Mouse (Mus musculus) v-Abl transformed pro-B cells (cell line): Measurements from ENCODE around the gene Tmem248.

Experiments
- in situ Hi-C, 2 experiments: fragments of 400-800 bp; cut with MboI; formaldehyde crosslinking; loops; one replicate each; pipeline ENCODE4 v1.15.1; 2025; ENCODE audit not compliant: unreplicated experiment in 2 of 2

The Tmem248 gene

DNA sequence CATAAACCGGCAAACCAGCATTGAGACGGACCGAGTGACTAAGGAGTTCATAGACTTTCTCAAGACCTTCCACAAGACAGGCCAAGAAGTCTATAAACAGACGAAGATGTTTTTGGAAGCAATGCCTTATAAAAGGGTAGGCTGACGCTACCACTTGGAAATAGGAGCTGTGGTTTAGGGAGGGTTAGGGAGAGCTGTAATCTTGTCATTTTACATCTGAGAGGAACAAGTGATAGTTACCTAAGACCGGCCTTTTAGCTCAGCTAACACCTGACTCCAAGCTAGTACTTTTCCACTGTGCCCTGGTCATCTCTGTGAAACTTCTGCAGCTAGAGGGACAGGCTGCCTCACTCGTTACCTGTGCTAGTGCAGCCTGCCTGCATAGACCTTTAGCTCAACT, 18.9 kb upstream of the Tmem248 start:
- in situ Hi-C loops = no loop called here

DNA sequence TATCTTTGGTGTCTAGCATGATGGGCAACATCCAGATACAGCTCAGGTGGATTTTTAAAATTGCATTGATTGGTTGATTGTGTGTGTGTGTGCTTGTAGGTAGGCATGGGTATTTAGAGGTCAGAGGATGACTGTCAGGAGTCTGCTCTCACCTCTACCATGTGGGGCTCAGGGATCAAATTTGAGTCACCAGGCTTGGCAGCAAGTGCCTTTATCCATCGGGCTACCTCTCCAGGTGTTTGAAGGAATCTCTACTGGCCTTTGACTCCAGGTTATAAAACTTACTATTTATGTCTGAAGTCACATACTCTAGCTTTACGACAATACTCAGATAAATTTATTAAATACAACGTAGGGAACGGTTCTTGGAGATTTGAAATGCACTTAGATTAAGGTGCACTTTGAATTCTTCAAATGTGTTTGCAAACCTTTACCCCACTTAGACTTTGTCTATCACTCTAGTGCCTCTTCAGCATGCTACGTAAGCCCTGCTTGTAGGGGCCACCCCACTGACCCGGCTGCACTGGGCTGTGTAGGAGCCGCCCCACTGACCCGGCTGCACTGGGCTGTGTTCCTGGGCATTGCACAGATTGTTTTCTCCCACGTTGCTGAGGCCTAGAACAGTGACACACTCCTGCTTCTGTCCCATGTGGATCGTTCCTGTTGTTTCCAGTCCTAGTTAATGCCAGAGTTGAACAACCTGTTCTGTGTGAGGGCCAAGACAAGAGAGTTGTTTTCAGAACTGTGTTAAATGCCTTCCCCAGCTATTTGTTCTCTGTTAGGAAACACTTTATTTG, 16.4 kb upstream of the Tmem248 start:
- in situ Hi-C loops = no loop called here

DNA sequence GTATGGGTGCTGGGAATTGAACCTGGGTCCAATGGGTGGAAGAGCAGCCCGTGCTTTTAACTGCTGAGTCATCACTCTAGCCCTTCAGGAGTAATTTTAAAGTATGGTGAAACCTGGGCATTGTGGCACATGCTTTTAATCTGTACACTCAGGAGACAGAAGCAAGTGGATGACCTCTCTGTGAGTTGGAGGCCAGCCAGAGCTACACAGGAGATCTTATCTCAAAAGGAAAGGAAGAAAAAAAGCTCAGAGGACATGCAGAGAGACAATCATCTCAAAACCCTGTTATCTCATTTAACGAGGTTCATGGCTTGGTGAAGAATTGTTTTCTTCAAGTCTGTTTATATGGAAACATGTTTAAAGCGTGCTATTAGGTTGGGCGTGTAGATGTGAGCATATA, 12.9 kb upstream of the Tmem248 start:
- in situ Hi-C loops = no loop called here

DNA sequence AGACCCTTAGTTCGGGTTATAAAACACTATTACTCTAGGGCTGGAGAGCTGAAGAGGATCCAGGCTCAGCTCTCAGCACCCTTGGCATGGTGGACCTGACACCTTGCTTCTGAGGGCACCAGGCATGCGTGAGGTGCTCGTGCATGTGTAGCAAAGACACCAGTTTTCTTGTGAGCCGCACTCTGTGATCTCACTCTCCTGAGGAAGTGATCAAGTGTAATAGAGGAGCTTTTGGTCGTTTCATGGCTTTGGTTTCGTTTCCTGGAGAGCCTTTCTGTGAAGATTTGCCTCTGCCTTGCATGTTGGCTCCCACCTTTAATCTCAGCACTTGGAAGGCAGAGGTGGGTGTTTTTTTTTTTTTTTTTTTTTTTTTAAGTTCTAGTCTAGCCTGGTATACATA, 12.3 kb upstream of the Tmem248 start:
- in situ Hi-C loops = no loop called here

DNA sequence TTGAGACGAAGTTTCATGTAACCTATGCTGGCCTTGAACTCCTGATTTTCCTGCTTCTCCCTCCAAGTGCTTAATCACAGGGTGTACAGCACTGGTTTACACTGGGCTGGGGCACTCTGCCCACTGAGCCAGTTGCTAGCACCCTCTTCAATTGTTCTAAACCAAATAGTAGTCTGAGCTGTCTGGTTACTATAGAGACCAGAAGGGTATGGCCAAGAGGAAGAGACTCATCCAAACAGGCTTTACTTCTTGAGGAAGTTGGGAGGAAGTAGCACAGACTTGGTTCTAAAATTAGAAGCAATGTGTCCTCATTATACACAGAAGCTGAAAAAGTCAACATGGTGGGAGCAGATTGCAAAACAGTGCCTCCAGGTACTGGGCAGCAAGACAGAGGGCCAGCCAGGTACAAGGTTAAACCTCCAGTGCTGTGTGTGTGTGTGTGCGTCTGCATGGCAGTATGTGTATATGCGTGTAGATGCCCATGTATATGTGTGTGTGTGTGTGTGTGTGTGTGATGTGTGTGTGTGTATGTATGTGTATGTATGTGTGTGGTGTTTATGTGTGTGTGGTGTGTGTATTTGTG, 11.3 kb upstream of the Tmem248 start:
- in situ Hi-C loops = no loop called here

DNA sequence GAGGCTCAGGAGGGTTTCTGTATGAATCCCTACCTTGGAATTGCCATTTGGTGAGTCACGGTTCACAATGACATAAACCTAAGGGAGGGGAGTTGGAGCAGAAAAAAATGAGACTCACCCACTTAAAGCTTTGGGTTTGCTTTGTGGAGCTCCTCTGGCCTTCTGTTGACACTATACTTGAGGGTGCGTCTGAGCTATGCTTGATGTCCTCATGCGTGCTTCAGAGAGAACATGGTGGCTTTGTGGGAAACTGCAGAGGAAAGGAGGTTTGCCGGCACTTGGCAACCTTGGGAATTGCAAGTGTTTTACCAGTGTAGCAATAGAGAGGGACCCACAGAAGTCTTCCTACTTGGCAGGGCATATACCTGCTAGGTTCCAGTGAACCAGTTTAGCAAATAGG, 9.6 kb upstream of the Tmem248 start:
- in situ Hi-C loops = no loop called here

DNA sequence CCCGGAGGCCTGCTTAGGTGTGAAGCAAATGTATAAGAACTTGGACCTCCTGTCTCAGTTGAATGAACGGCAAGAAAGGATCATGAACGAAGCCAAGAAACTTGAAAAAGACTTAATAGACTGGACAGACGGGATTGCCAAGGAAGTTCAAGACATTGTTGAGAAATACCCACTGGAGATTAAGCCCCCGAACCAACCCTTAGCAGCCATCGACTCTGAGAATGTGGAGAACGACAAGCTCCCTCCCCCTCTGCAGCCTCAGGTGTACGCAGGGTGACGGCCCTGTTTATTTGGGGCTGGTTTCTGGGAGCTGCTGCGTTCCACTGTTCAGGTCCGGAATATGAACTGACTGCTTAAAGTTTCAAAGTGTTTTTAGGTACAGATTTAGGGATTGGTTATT, 3.9 kb upstream of the Tmem248 start:
- in situ Hi-C loops = no loop called here

DNA sequence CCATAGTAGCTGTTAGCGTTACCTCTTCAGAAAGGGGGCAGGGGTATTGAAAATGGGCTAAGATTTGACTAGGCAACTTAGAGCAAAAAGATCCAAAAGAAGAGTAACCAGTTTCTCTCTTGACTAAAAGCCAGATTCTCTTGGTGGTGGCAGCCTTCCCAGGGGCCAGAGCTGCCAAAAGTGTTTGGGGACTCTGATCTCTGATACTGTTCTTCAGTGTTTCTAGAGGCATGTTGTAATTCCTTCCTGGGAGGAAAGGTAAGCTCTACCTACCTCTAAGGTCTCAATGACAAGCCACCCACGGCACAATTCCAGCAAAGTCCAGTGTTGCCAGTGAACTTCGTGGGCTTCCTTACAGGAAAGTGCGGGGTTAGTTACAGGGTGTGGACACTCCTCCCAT, 525 bp downstream of the Tmem248 start:
- in situ Hi-C loops = no loop called here

DNA sequence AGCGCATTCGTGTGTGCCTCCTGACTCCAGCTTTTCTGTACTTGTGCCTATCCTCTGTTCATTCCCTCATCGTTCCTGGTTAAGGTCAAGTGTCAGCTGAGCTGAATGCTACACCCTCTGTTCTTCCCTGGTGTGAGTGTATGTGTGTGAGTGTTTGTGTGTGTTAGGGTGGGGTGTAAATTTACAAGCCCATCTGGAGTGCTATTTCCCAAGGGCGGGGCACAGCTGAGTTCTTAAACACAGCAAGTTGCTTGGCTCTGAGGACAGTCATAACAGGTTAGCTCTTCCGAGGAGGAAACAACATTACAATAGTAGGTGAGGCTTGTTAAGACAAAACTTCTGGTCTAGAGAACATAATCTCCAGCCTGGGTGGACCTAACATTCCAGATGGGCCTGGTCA, 1.5 kb downstream of the Tmem248 start:
- in situ Hi-C loops = no loop called here

DNA sequence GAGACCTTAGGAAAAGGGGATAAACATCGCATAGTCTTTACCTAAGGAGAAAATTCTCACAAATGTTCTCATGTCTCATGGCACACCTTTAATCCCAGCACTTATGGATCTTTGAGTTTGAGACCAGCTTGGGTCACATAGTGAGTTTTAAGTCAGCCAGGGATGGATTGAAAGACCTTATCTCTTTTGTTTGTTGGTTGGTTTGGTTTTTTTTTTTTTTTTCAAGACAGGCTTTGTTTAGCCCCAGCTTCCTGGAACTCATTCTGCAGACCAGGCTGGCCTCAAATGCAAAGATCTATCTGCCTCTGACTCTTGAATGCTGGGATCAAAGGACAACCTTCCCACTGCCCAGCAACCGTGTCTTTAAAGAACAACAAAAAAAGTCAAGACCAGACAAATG, 4.4 kb downstream of the Tmem248 start:
- in situ Hi-C loops = no loop called here

DNA sequence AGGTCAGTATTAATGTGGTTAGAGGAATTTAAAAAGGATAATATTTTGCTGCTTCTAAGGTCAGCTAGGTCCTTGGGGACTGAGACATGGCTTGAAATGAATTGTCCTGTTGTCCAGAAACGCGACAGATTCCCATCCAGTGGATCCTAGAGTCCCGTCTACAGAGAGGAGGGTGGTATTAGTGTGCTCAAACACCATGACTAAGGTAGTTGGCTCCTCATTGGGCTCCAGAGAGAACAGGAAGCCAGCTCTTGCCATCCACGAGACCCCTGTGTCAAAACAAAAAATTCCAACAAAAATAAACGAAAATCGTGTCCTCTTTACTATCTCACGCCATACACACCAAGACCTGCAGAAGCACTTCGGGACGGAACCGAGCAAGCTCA, 4.9 kb downstream of the Tmem248 start:
- in situ Hi-C loops = no loop called here

DNA sequence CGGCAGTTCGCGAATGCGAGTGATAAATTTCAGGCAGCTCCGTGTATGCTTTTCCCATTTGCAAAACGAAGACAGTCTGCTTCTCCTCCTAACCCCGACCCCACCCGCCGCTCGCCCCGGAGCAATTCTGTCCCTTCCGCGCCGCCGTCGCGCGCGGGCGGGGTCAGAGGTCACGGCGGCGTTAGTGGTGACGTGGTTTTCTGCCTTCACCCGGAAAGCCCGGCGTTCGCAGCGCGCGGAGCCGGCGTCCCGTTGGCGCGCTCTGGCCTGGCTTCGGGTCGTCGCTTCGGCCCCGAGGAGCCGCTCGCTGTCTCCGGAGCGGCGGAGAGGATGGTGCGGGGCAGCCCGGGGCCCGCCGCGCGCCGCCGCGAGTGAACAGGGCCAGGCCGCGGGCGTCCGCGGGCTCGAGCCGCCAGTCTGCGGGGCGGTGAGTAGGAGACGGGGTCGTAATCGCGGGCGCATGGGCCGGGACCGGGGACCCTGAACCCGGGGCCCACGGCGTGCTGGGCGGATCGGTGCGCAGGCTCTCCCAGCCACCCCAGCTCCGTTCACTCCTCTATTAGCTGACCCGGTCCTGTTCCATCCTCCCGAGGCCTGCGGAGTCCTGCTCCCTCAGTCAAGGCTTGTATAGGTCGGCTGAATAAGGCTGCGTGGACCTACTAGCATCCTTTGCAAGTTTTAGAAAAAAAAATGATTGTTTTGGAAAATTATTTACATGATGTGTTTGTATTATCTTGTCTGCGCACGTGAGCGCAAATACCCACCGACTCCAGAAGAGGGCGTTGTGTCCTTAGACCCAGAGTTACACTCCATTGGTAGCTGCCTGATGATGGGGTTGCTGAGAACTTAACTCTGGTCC, 5.5 kb downstream of the Tmem248 start:
- in situ Hi-C loops = no loop called here

DNA sequence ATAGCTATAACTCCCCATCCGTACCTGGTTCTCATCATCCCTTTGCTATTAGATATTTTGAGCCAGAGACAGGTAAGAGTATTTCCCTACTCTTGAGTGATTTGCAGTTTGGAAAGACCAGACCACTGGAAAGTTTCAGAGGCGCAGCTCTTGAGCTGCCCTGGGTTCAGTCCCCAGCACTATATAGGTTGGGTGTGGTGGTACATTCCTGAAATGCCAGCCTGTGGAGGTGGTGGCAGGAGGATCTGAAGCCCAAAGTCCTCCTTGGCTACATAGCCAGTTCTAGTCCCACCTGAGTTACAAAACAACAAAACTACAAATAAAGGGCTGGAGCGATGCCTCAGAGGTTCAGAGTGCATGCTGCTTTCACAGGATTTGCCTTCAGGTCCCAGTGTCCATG, 9.9 kb downstream of the Tmem248 start:
- in situ Hi-C loops = no loop called here

DNA sequence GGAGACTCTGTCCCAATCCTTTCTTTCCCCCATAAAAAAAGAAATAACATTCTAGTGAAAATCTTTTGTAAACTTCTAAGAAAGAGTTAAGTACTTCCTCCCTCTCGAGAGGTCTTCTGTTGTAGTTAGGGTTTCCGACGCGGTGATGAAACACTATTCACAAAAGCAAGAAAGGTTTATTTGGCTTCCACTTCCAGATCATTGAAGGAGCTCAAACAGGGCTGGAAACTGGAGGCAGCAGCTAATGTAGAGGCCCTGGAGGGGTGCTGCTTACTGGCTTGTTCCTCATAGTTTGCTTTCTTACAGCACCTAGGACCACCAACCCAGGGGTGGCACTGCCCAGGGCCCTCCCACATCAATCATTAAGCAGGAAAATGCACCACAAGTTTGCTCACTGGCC, 11.2 kb downstream of the Tmem248 start:
- in situ Hi-C loops = no loop called here

DNA sequence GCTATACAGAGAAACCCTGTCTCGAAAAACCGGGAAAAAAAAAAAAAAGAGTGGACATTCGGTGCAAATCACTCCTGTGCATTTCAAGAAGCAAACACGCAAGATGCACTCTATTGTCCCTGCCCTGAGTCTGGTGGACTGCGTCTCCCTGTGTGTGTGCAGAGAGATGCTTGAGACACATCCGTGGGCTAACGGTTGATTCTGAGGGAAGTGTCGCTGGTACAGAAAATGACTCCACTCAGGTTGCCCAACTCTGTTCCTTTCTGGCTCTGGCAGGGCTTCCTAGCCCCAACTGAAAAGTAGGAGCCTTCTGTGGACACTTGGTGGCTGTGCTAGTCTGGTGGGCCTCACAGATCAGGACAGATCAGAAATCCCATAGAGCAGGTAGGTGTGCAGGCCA, 19.4 kb downstream of the Tmem248 start:
- in situ Hi-C loops = no loop called here

DNA sequence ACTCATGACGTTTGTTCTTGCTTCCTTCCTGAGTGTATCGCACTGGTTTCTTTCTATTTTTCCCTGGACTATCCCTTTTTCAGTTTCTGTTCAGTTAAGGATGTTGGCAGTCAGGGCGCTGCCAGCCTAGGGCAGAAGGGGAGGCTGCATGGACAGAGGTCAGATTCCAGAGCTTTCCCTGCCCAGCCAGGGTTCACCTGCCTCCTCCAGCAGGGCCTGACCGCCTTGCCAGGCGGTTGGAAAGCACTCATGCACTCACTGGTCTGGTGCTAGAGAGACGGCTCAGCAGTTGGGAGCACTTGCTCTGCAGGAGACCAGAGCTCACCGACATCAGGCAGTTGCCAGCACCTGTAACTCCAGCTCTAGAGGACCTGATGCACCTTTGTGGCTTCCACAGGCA, 22.4 kb downstream of the Tmem248 start:
- in situ Hi-C loops = no loop called here

DNA sequence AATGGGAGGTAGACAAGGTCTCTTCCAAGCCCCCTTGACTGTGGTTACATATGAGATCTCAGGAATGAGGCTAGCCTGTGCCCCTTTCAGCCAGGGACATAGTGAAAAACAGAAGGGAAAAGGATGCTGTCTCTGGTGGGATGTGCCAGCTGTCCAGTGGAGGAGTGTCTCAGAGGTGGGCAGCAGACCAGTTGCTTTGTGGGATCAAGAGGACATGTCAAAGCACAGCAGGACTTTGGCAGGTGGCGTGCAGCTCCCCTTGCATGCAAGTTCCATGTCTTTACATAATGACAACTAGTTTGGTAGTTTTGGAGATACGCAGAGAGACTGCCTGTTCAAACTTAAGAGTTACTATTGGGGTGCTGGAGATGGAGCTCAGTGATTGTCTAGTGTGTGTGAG, 23.0 kb downstream of the Tmem248 start:
- in situ Hi-C loops = no loop called here

DNA sequence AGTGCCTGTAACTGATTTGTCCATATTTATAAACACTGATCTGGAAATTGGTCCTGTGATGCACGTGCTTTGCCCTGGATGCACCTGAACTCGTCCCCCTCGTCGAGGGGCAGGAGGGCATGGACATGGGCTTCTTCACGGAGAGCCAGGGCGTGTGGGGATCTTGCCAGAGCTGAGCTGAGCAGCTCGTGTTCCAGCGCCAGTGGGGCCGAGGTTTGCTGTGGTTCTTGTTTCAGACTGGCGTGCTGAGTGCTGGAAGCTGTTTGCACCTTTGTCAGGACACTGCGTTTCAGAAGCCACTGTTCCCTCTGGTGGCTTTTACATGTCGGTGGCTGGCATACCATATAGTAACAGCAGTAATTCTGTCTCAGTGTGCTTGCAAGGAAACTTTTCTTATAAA, 24.5 kb downstream of the Tmem248 start:
- in situ Hi-C loops = no loop called here

DNA sequence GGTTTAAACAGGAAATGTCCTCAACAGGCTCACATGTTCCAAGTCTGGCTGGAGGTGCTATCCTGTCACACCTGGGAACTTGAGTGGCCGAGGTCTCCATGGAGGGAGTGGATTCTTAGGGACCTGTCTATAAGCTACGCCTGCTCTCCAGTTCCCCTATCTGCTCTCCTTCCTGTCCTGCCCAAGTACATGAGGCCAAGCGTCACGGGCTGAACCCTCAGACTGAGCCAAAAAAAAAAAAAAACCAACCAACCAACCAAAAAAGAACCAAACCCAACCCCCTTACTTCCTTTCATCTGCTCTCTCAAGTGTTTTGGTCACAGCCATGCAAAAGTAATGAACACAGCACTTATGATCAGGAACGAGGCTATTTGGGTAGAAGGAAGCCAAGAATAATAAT, 30.9 kb downstream of the Tmem248 start:
- in situ Hi-C loops = no loop called here

DNA sequence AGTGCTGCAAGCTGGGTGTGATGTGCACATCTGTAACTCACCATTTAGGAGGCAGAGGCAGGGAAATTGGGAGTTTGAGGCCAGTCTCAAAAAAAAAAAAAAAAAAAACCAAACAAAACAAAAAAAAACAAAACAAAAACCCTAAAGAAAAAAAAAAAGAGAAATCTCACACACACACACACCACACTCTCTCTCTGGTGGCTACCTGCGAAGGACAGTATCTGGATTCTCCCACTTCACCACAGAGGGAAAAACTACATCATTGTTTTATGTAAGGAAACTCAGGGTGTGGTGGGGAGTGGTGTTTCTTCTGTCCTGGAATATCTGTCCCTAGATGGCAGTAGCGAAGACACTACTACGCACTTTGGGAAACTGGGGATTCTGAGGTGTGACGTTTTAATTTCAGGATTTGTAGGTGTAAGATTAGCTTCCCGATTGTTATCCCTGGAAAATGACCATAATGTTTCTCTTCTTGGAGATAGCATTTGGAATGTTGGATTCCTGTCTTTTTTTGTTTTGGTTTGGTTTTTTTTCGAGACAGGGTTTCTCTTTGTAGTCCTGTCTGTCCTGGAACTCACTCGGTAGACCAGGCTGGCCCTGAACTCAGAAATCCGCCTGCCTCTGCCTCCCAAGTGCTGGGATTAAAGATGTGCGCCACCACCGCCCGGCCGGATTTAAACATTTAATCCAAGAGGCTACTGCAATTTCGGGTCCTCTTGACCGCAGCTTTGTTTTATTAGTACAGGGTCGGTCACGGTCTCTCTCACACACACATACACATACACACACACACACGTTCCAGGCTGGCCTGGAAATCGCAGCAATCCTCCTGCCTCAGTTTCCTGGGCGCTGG, 37.5 kb downstream of the Tmem248 start:
- in situ Hi-C loops = loop anchor here (5.0 to 25.0 kb wide), 5 partner anchors 230 to 1240 kb away; partner anchors contain the start of genes Asl (in 1 of the 2), Crcp (in 1 of the 2), Mrps17 (in 1 of the 2) and Nipsnap2 (in 1 of the 2)
